Mouse (Mus musculus) heart, postnatal 0 days (tissue): ENCODE results near the gene Paqr7. TPM values are rescaled to one million over a fixed set of nuclear protein-coding genes. Genes with fewer than 3 reads are reported as not detected.

Experiments used
- ATAC-seq: fragments of 200-750 bp; cut with Nextera tagmentation; 2 replicates; pipeline ENCODE4 v1.8.0; 2017; ENCODE audit warnings: low read depth, moderate number of reproducible peaks, moderate library complexity; ENCODE audit not compliant: insufficient read depth
- DNase-seq: peaks from one replicate; pipeline ENCODE4 v3.0.0-alpha.2; 2016; ENCODE audit warnings: low spot score
- H3K27ac ChIP-seq: fragments of 300-500 bp; sonication (generic); 2 replicates; pipeline ENCODE4 v1.5.1; 2014; ENCODE audit warnings: low read depth, mild to moderate bottlenecking
- H3K27me3 ChIP-seq: fragments of 300-500 bp; sonication (generic); 2 replicates; pipeline ENCODE4 v1.6.1; 2014; ENCODE audit warnings: low read length, mixed read lengths; ENCODE audit not compliant: control insufficient read depth, insufficient read depth
- H3K36me3 ChIP-seq: fragments of 300-500 bp; sonication (generic); replicated peaks from 2 replicates; pipeline ENCODE4 v1.6.1; 2014; ENCODE audit warnings: low read length, mixed read lengths; ENCODE audit not compliant: control insufficient read depth, insufficient read depth
- H3K4me1 ChIP-seq: fragments of 300-500 bp; sonication (generic); 2 replicates; pipeline ENCODE4 v1.6.1; 2014; ENCODE audit warnings: antibody characterized with exemption; ENCODE audit not compliant: control insufficient read depth, insufficient read depth
- H3K4me2 ChIP-seq: fragments of 300-500 bp; sonication (generic); 2 replicates; pipeline ENCODE4 v1.6.1; 2014; ENCODE audit warnings: low read depth, mild to moderate bottlenecking, low read length, moderate library complexity
- H3K4me3 ChIP-seq: fragments of 300-500 bp; sonication (generic); 2 replicates; pipeline ENCODE4 v1.5.1; 2014; ENCODE audit warnings: low read depth, low read length
- H3K9ac ChIP-seq: fragments of 300-500 bp; sonication (generic); replicated peaks from 2 replicates; pipeline ENCODE4 v1.6.1; 2014; ENCODE audit warnings: low read depth, low read length, mixed read lengths
- H3K9me3 ChIP-seq: fragments of 300-500 bp; sonication (generic); replicated peaks from 2 replicates; pipeline ENCODE4 v1.6.1; 2016; ENCODE audit warnings: low read length; ENCODE audit not compliant: control insufficient read depth
- CTCF ChIP-seq: IDR thresholded peaks from 2 replicates; pipeline ENCODE4 v1.5.1; 2016; ENCODE audit warnings: antibody characterized with exemption, control low read depth, low read depth
- EP300 ChIP-seq: IDR thresholded peaks from 2 replicates; pipeline ENCODE4 v1.6.1; 2016; ENCODE audit warnings: antibody characterized with exemption, low read depth
- WGBS: fragments of 180-500 bp; shearing (Covaris S2); extraction: QIAGEN DNeasy Blood & Tissue Kit; methylation state at CpG from one replicate; pipeline ENCODE4 v1.1.7; 2014; 5-methylcytosine and 5-hydroxymethylcytosine counted together
- microRNA-seq: library from miRNA; unstranded; fragments of <30 nt; microRNA quantifications from one replicate; pipeline ENCODE4, GENCODE M21; 2016
- polyA plus RNA-seq: library from polyadenylated mRNA; unstranded; fragments of >200 nt; fragmentation: Nextera tagmentation; extraction: Ambion mirVana; gene quantifications from 2 replicates; pipeline ENCODE4 v1.2.1, GENCODE M21; 2015
- total RNA-seq: library from RNA; depleted of rRNA; stranded (reverse); fragments of >200 nt; gene quantifications from 2 replicates; pipeline ENCODE4 v1.2.3, GENCODE M21; 2014; ENCODE audit warnings: low replicate concordance; rRNA removed

The Paqr7 gene
- total and polyA plus RNA-seq, 2 experiments from 2014 or later, result 15.4 to 25.4 TPM

- H3K4me1 ChIP-seq, result no peaks in the 10 kb centered on the region
- ATAC-seq (no peak), DNase-seq (no peak)
- H3K36me3 ChIP-seq, result peaks cover 13% of the 10 kb centered on the region; the same call in 1 of the 2 replicates
- no peak overlapping the region for H3K9ac ChIP-seq
- H3K9me3 ChIP-seq, result no peaks in the 10 kb centered on the region
- TF ChIP-seq CTCF (no peak), EP300 (no peak)
- WGBS, result 32% methylated on average over 16 of the region's 16 CpGs
- H3K4me3 ChIP-seq, result no peak overlapping the region
- H3K4me2 ChIP-seq, result no peak overlapping the region
- H3K27ac ChIP-seq, result no peak overlapping the region; the same call in 1 of the 2 replicates
- no peaks in the 10 kb centered on the region for H3K27me3 ChIP-seq
These were observed 61.2 kb downstream of the Paqr7 start for GRCm38 (mm10) chr4:134557626-134558249.

- no peak for ATAC-seq
- no peaks in the 10 kb centered on the region for H3K9me3 ChIP-seq
- no peak for DNase-seq
- no peak overlapping the region; the same call in 1 of the 2 replicates for H3K9ac ChIP-seq
- no peak overlapping the region for H3K4me2 ChIP-seq
- peaks cover 22% of the 10 kb centered on the region for H3K36me3 ChIP-seq
- H3K27ac ChIP-seq, result no peak overlapping the region
- no peak overlapping the region for H3K4me3 ChIP-seq
- 52% methylated on average over 9 of the region's 9 CpGs for WGBS
- no peaks in the 10 kb centered on the region for H3K27me3 ChIP-seq
- TF ChIP-seq CTCF, result no peak
- TF ChIP-seq EP300, result no peak
- H3K4me1 ChIP-seq, result no peaks in the 10 kb centered on the region
These were observed 62.1 kb downstream of the Paqr7 start for GRCm38 (mm10) chr4:134558570-134559113.

- TF ChIP-seq EP300 (no peak), CTCF (no peak)
- H3K9me3 ChIP-seq, result no peaks in the 10 kb centered on the region
- no peak for ATAC-seq
- no peak overlapping the region for H3K27ac ChIP-seq
- H3K9ac ChIP-seq, result no peak overlapping the region
- DNase-seq, result no peak
- 76% methylated on average over 7 of the region's 7 CpGs for WGBS
- no peaks in the 10 kb centered on the region for H3K4me1 ChIP-seq
- H3K4me3 ChIP-seq, result no peak overlapping the region
- H3K27me3 ChIP-seq, result no peaks in the 10 kb centered on the region
- peaks cover 27% of the 10 kb centered on the region for H3K36me3 ChIP-seq
- H3K4me2 ChIP-seq, result no peak overlapping the region
These were observed 62.7 kb downstream of the Paqr7 start for GRCm38 (mm10) chr4:134559154-134559553.

Small RNAs within 50 kb of the gene (microRNA-seq; reads per million reads assigned to microRNA genes)
- gene Gm23634, result 0.54 reads per million

Other genes with a start within 250 kb of the Paqr7 start
- not detected in 2 replicates for gene Gm30191, start 249.8 kb upstream of the Paqr7 start, total RNA-seq
- gene Gm30191, start 249.8 kb upstream of the Paqr7 start, polyA plus RNA-seq, result not detected in 2 replicates
- 18.4 and 26.1 TPM in 2 replicates for gene Grrp1, start 242.6 kb upstream of the Paqr7 start, total RNA-seq
- 6.0 and 6.5 TPM in 2 replicates for gene Grrp1, start 242.6 kb upstream of the Paqr7 start, polyA plus RNA-seq
- 6.6 and 31.0 TPM in 2 replicates for gene Pdik1l, start 208.8 kb upstream of the Paqr7 start, total RNA-seq
- 7.7 and 9.4 TPM in 2 replicates for gene Pdik1l, start 208.8 kb upstream of the Paqr7 start, polyA plus RNA-seq
- 168 and 170 TPM in 2 replicates for gene Trim63, start 181.6 kb upstream of the Paqr7 start, total RNA-seq
- gene Trim63, start 181.6 kb upstream of the Paqr7 start, polyA plus RNA-seq, result 248 and 281 TPM in 2 replicates
- gene Slc30a2, start 153.5 kb upstream of the Paqr7 start, total RNA-seq, result 0.38 TPM in 1 of 2 replicates, not detected in the other
- 0.16 and 0.33 TPM in 2 replicates for gene Slc30a2, start 153.5 kb upstream of the Paqr7 start, polyA plus RNA-seq
- 3.1 and 11.5 TPM in 2 replicates for gene Extl1, start 112.8 kb upstream of the Paqr7 start, total RNA-seq
- 2.9 and 3.4 TPM in 2 replicates for gene Extl1, start 112.8 kb upstream of the Paqr7 start, polyA plus RNA-seq
- 16.3 and 17.2 TPM in 2 replicates for gene Pafah2, start 100.4 kb upstream of the Paqr7 start, total RNA-seq
- 7.2 and 7.8 TPM in 2 replicates for gene Pafah2, start 100.4 kb upstream of the Paqr7 start, polyA plus RNA-seq
- gene Stmn1, start 28.4 kb upstream of the Paqr7 start, total RNA-seq, result 149 and 227 TPM in 2 replicates
- gene Stmn1, start 28.4 kb upstream of the Paqr7 start, polyA plus RNA-seq, result 372 and 387 TPM in 2 replicates
- gene Aunip, start 14.3 kb downstream of the Paqr7 start, total RNA-seq, result 2.7 and 3.1 TPM in 2 replicates
- gene Aunip, start 14.3 kb downstream of the Paqr7 start, polyA plus RNA-seq, result 1.8 and 2.5 TPM in 2 replicates
- gene Mtfr1l, start 38.7 kb downstream of the Paqr7 start, total RNA-seq, result 145 and 159 TPM in 2 replicates
- gene Mtfr1l, start 38.7 kb downstream of the Paqr7 start, polyA plus RNA-seq, result 191 and 207 TPM in 2 replicates
- gene Selenon, start 55.5 kb downstream of the Paqr7 start, total RNA-seq, result 18.2 and 30.5 TPM in 2 replicates
- 6.8 and 7.2 TPM in 2 replicates for gene Selenon, start 55.5 kb downstream of the Paqr7 start, polyA plus RNA-seq
- 14.8 and 21.2 TPM in 2 replicates for gene Man1c1, start 207.6 kb downstream of the Paqr7 start, total RNA-seq
- 3.8 TPM in 2 replicates for gene Man1c1, start 207.6 kb downstream of the Paqr7 start, polyA plus RNA-seq